Mouse (Mus musculus) MEL-GATA-1-ER (cell line): ENCODE data around the gene Col9a2.

Experiments
- DNase-seq: peaks from one replicate; pipeline ENCODE4 v3.0.0-alpha.2; 2012; ENCODE audit warnings: low read depth; ENCODE audit errors: extremely low read depth

The Col9a2 gene

DNA sequence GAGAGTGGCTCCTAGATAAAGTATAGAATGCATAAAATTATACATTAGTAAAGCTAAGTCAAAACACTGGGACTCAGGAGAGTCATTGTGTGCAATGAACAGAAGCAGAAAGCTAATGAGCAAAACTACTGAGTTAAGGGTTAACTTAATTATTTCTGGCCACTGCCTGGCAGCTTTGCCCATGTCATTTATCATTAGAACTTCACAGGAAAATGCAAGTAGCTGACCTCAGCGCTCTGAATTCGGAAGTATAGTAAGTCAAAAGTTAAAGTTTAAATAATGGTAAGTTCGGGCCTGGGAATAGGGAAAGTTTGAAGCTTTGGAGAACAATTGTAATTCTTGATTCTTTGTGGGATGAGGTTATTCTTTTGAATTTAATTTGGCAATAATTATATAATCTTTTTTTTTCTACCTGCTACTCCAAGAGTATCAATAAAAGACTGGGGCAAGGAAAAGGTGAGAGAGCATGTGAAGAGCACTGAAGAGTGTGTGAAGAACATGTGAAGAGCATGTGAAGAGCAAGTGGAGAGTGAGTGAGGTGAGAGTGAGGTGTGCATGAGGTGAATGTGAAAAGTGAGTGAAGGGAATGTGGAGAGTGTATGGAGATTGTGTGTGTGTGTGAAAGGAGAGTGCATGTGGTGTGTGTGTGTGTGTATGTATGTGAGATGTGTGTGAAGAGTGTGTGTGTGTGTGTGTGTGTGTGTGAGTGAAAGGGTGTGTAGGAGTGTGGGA lies 38.9 kb downstream of the Col9a2 start:
- DNase-seq, result no peak

DNA sequence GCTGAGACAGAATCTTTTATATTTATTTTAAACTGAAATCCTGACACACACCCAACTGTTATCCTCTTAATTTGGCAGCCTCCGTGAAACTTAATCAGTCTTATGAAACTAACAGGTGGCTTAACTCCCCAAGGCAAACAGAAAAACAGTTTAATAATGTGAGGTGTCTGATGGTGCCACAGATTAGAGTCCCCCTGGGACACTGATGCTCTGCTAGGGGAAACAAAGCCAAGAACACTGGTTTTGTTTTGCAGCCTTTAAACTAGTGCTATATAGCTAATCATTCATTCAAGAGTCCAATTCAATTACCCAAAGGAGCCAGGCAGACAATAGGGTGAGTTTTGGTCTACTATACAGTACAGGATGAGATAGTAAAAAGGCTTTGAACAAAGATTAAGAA lies 41.2 kb downstream of the Col9a2 start:
- DNase-seq, result no peak

DNA sequence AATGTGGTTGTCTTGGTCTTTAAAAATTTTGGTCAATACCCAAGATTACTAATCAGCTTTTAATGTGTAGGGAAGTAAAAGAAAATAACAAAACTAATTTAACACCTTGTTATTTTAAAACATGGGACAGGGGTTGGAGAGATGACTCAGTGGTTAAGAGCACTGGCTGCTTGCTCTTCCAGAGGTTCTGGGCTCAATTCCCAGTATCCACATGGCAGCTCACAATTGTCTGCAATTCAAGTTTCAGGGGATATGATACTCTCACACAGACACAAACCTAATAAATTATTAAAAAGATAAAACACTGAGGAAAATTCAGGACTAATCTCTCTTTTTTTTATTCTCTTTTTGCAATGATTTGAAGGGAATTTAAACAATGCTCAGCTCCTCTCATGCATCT lies 45.3 kb downstream of the Col9a2 start:
- no peak for DNase-seq

DNA sequence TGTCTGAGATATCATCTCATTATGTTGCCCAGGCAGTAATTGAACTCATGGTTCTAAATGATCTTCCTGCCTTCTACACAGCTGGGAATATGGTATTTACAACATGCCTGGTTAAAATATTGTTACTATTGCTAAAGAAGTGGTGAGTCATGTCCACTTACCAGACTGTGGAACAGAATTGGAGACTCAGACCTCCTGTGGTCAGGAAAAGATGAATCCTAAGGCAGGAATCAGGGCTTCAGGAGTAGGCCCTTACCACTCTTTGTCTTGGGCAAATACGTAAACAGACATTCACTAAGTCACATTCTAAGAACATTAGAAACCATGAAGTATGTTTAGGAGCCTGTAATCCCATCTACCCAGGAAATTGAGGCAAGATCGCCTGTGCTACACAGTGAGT lies 49.5 kb downstream of the Col9a2 start:
- DNase-seq, result no peak

DNA sequence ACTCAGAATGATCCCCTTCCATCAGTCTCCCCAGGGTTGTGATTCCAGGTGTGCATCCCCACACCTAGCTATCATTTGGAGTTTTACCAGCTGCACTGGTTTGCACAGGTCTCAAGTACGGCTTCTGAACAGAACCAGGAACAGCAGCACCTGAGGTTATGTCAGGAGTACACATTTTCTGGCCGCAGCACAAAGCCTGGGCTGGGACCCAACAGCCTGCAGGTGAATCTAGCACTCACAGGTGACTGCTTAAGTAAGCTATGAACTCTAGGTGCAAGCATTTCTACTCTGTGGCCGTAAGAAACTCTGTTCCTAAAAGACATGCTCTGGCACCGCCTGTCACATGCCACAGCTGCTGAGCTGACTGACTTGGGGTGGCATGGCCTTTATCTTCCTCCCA lies 51.0 kb downstream of the Col9a2 start:
- no peak for DNase-seq

DNA sequence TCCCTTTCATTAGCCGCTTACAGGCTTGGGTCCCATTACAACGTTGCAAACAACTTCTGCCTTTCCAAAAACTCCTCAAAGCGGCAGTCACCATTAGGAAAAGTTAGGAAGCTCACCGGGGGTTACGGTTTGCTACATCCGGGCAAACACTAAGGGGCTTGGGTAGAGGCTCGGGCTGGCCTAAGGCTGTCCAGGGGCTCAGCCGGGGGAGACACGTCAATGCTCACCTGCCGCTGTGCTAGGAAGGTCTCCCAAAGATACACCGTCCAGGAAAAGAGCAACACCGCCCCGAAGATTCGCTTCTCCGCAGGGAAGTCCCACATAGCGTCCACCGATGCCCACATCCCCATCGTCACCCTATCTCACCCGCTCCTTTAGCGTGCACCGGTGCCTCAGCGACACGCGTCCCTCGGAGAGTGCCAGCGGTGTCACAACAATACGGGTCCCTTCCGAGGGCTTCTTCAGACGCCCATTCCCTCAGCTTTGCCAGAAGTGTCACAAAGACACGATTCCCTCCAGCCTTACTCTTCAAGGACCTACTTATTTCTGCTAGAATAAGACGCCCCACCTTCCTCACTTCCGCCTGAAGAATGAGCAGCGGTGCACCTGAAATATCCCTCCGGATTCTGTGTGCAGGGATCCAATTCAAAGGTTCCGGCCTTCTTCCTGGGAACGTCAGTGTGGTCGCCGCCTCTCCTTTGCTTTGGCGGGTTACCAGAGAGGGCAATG lies 58.6 kb downstream of the Col9a2 start, which contains the start of gene Zmpste24:
TSS of gene Zmpste24 (minus strand) at position 592 of the 729 bp plus-strand sequence.
- peak; percentile 99 for DNase-seq

DNA sequence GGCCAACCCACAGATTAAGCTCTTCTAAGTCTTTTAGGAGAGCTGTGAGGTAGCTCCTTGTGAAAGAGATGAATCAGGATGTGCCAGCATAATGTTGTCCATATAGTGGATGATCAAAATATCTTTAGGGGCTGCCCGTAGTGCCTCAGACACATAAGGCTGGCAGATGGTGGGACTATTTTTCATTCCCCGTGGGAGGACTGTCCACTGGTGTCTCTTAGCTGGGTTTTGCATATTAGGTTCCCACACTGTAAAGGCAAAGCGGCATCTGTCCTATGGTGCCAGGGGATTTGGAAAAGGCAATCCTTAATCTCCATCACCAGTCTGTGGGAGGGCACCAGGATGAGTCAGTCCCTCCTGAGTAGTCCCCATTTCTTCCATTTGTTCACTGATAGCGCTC lies 64.1 kb downstream of the Col9a2 start:
- no peak for DNase-seq
